Mouse (Mus musculus): ENCODE results near the gene Zfp990. TPM values are rescaled to one million over a fixed set of nuclear protein-coding genes. Genes with fewer than 3 reads are reported as not detected.

The Zfp990 gene
- polyA plus RNA-seq, 2 experiments from 2014 or later = 1.6 TPM; not detected in 1

Other genes with a start within 250 kb of the Zfp990 start
- gene Tnfrsf8, start 195.6 kb upstream of the Zfp990 start, polyA plus RNA-seq (2017; shearing (Covaris generic)) = 10 to 100 TPM; 11.5 to 26.5 TPM
- gene Gm13212, start 74.4 kb downstream of the Zfp990 start, polyA plus RNA-seq (2017; shearing (Covaris generic)) = 10 to 100 TPM; 11.2 to 16.2 TPM
- not detected for gene Zfp980, start 159.9 kb downstream of the Zfp990 start, polyA plus RNA-seq (2017; shearing (Covaris generic))

Data from CD4-positive, CD25-positive, alpha-beta regulatory T cell, adult 4 months (primary cell).